Mouse (Mus musculus): Measurements from ENCODE around the gene Lrtm2. TPM values are rescaled to one million over a fixed set of nuclear protein-coding genes. Genes with fewer than 3 reads are reported as not detected.
"Not testable (repeated sequence)": the region's sequence is repeated elsewhere in the genome, so short reads cannot be mapped to it uniquely, and the experiment has no call there.

The Lrtm2 gene
- polyA plus RNA-seq, 1 experiment from 2014 or later: 0.69 TPM

- H3K4me3 ChIP-seq (ENCODE audit: low read depth, low read length): no peak overlapping the region
- H3K4me2 ChIP-seq (ENCODE audit: low read length): no peak overlapping the region
- no peak overlapping the region for H3K27ac ChIP-seq (ENCODE audit: low read depth)
- no peaks in the 10 kb centered on the region for H3K27me3 ChIP-seq (replicated peaks; ENCODE audit: control insufficient read depth, insufficient read depth, low read length)
- no peaks in the 10 kb centered on the region for H3K4me1 ChIP-seq (replicated peaks; ENCODE audit: control insufficient read depth, insufficient read depth, low read length)
- no peak overlapping the region for H3K9ac ChIP-seq (ENCODE audit: low read length)
- H3K36me3 ChIP-seq (ENCODE audit: control insufficient read depth, insufficient read depth, low read length): peaks cover 70% of the 10 kb centered on the region
- DNase-seq (ENCODE audit: low spot score) (no peak), ATAC-seq (replicated peaks; ENCODE audit: low FRiP score, low TSS enrichment, low read depth) (no peak)
- WGBS: 96% methylated on average over 5 of the region's 5 CpGs
- no peaks in the 10 kb centered on the region for H3K9me3 ChIP-seq (ENCODE audit: control insufficient read depth, low read length)
These were observed 33.0 kb upstream of the Lrtm2 start for GRCm38 (mm10) chr6:119363593-119363992.

GRCm38 (mm10) chr6:119360925-119361702 lies 30.5 kb upstream of the Lrtm2 start:
- Histone ChIP-seq H3K4me3 (ENCODE audit: low read depth, low read length) (no peak overlapping the region), H3K4me2 (ENCODE audit: low read length) (no peak overlapping the region), H3K27ac (ENCODE audit: low read depth) (no peak overlapping the region), H3K4me1 (replicated peaks; ENCODE audit: control insufficient read depth, insufficient read depth, low read length) (no peaks in the 10 kb centered on the region), H3K27me3 (replicated peaks; ENCODE audit: control insufficient read depth, insufficient read depth, low read length) (no peaks in the 10 kb centered on the region), H3K9ac (ENCODE audit: low read length) (no peak overlapping the region), H3K9me3 (ENCODE audit: control insufficient read depth, low read length) (no peaks in the 10 kb centered on the region), H3K36me3 (ENCODE audit: control insufficient read depth, insufficient read depth, low read length) (peaks cover 77% of the 10 kb centered on the region)
- ATAC-seq (replicated peaks; ENCODE audit: low FRiP score, low TSS enrichment, low read depth): no peak
- no peak for DNase-seq (ENCODE audit: low spot score)
- 85% methylated on average over 3 of the region's 3 CpGs for WGBS

GRCm38 (mm10) chr6:119360250-119360649 lies 29.7 kb upstream of the Lrtm2 start:
- WGBS: 92% methylated on average over 6 of the region's 6 CpGs
- DNase-seq (ENCODE audit: low spot score); H3K4me1 ChIP-seq (replicated peaks; ENCODE audit: control insufficient read depth, insufficient read depth, low read length); H3K9ac ChIP-seq (ENCODE audit: low read length); H3K27me3 ChIP-seq (replicated peaks; ENCODE audit: control insufficient read depth, insufficient read depth, low read length); H3K27ac ChIP-seq (ENCODE audit: low read depth); H3K9me3 ChIP-seq (ENCODE audit: control insufficient read depth, low read length); H3K4me2 ChIP-seq (ENCODE audit: low read length); H3K4me3 ChIP-seq (ENCODE audit: low read depth, low read length); ATAC-seq (replicated peaks; ENCODE audit: low FRiP score, low TSS enrichment, low read depth): not testable (repeated sequence)
- H3K36me3 ChIP-seq (ENCODE audit: control insufficient read depth, insufficient read depth, low read length): peaks cover 79% of the 10 kb centered on the region

- no peak overlapping the region for H3K27ac ChIP-seq (ENCODE audit: low read depth)
- H3K4me3 ChIP-seq (ENCODE audit: low read depth, low read length): no peak overlapping the region
- H3K9me3 ChIP-seq (ENCODE audit: control insufficient read depth, low read length): no peaks in the 10 kb centered on the region
- no peak overlapping the region for H3K9ac ChIP-seq (ENCODE audit: low read length)
- peaks cover 85% of the 10 kb centered on the region for H3K36me3 ChIP-seq (ENCODE audit: control insufficient read depth, insufficient read depth, low read length)
- WGBS: 90% methylated on average over 8 of the region's 8 CpGs
- ATAC-seq (replicated peaks; ENCODE audit: low FRiP score, low TSS enrichment, low read depth): no peak
- no peak for DNase-seq (ENCODE audit: low spot score)
- no peaks in the 10 kb centered on the region for H3K4me1 ChIP-seq (replicated peaks; ENCODE audit: control insufficient read depth, insufficient read depth, low read length)
- H3K27me3 ChIP-seq (replicated peaks; ENCODE audit: control insufficient read depth, insufficient read depth, low read length): no peaks in the 10 kb centered on the region
- no peak overlapping the region for H3K4me2 ChIP-seq (ENCODE audit: low read length)
These were observed 27.5 kb upstream of the Lrtm2 start for GRCm38 (mm10) chr6:119358020-119358571.

GRCm38 (mm10) chr6:119352501-119352900 lies 21.9 kb upstream of the Lrtm2 start:
- H3K36me3 ChIP-seq (ENCODE audit: control insufficient read depth, insufficient read depth, low read length): peaks cover 44% of the 10 kb centered on the region
- H3K9me3 ChIP-seq (ENCODE audit: control insufficient read depth, low read length): no peaks in the 10 kb centered on the region
- no peak overlapping the region for H3K4me2 ChIP-seq (ENCODE audit: low read length)
- WGBS: 73% methylated on average over 6 of the region's 6 CpGs
- no peak for DNase-seq (ENCODE audit: low spot score)
- H3K27ac ChIP-seq (ENCODE audit: low read depth): no peak overlapping the region
- no peak overlapping the region for H3K4me3 ChIP-seq (ENCODE audit: low read depth, low read length)
- H3K27me3 ChIP-seq (replicated peaks; ENCODE audit: control insufficient read depth, insufficient read depth, low read length): no peaks in the 10 kb centered on the region
- no peaks in the 10 kb centered on the region for H3K4me1 ChIP-seq (replicated peaks; ENCODE audit: control insufficient read depth, insufficient read depth, low read length)
- no peak overlapping the region for H3K9ac ChIP-seq (ENCODE audit: low read length)
- ATAC-seq (replicated peaks; ENCODE audit: low FRiP score, low TSS enrichment, low read depth): no peak

GRCm38 (mm10) chr6:119351656-119352055 lies 21.1 kb upstream of the Lrtm2 start:
- Histone ChIP-seq H3K36me3 (ENCODE audit: control insufficient read depth, insufficient read depth, low read length) (peaks cover 36% of the 10 kb centered on the region), H3K4me2 (ENCODE audit: low read length) (no peak overlapping the region), H3K4me1 (replicated peaks; ENCODE audit: control insufficient read depth, insufficient read depth, low read length) (no peaks in the 10 kb centered on the region), H3K9ac (ENCODE audit: low read length) (no peak overlapping the region), H3K27ac (ENCODE audit: low read depth) (no peak overlapping the region), H3K4me3 (ENCODE audit: low read depth, low read length) (no peak overlapping the region), H3K27me3 (replicated peaks; ENCODE audit: control insufficient read depth, insufficient read depth, low read length) (no peaks in the 10 kb centered on the region), H3K9me3 (ENCODE audit: control insufficient read depth, low read length) (no peaks in the 10 kb centered on the region)
- no peak for ATAC-seq (replicated peaks; ENCODE audit: low FRiP score, low TSS enrichment, low read depth)
- DNase-seq (ENCODE audit: low spot score): no peak
- WGBS: 84% methylated on average over 8 of the region's 8 CpGs

GRCm38 (mm10) chr6:119350703-119351198 lies 20.2 kb upstream of the Lrtm2 start:
- H3K4me3 ChIP-seq (ENCODE audit: low read depth, low read length): no peak overlapping the region
- H3K9ac ChIP-seq (ENCODE audit: low read length): no peak overlapping the region
- H3K4me2 ChIP-seq (ENCODE audit: low read length): no peak overlapping the region
- H3K4me1 ChIP-seq (replicated peaks; ENCODE audit: control insufficient read depth, insufficient read depth, low read length): no peaks in the 10 kb centered on the region
- no peak overlapping the region for H3K27ac ChIP-seq (ENCODE audit: low read depth)
- no peaks in the 10 kb centered on the region for H3K9me3 ChIP-seq (ENCODE audit: control insufficient read depth, low read length)
- H3K36me3 ChIP-seq (ENCODE audit: control insufficient read depth, insufficient read depth, low read length): peaks cover 27% of the 10 kb centered on the region
- WGBS: 82% methylated on average over 9 of the region's 9 CpGs
- no peak for ATAC-seq (replicated peaks; ENCODE audit: low FRiP score, low TSS enrichment, low read depth)
- no peak for DNase-seq (ENCODE audit: low spot score)
- no peaks in the 10 kb centered on the region for H3K27me3 ChIP-seq (replicated peaks; ENCODE audit: control insufficient read depth, insufficient read depth, low read length)

GRCm38 (mm10) chr6:119348234-119348633 lies 17.7 kb upstream of the Lrtm2 start:
- Histone ChIP-seq H3K4me3 (ENCODE audit: low read depth, low read length) (no peak overlapping the region), H3K4me2 (ENCODE audit: low read length) (no peak overlapping the region), H3K27me3 (replicated peaks; ENCODE audit: control insufficient read depth, insufficient read depth, low read length) (no peaks in the 10 kb centered on the region), H3K9ac (ENCODE audit: low read length) (no peak overlapping the region), H3K36me3 (ENCODE audit: control insufficient read depth, insufficient read depth, low read length) (peaks cover 3% of the 10 kb centered on the region; the same call in 1 of the 2 replicates), H3K4me1 (replicated peaks; ENCODE audit: control insufficient read depth, insufficient read depth, low read length) (no peaks in the 10 kb centered on the region), H3K27ac (ENCODE audit: low read depth) (no peak overlapping the region), H3K9me3 (ENCODE audit: control insufficient read depth, low read length) (no peaks in the 10 kb centered on the region)
- peak; percentile 96 for DNase-seq (ENCODE audit: low spot score)
- 0% methylated on average over 1 of the region's 1 CpGs for WGBS
- ATAC-seq (replicated peaks; ENCODE audit: low FRiP score, low TSS enrichment, low read depth): no peak

GRCm38 (mm10) chr6:119347813-119348212 lies 17.2 kb upstream of the Lrtm2 start:
- DNase-seq (ENCODE audit: low spot score) (no peak), ATAC-seq (replicated peaks; ENCODE audit: low FRiP score, low TSS enrichment, low read depth) (no peak)
- Histone ChIP-seq H3K9ac (ENCODE audit: low read length) (no peak overlapping the region), H3K4me3 (ENCODE audit: low read depth, low read length) (no peak overlapping the region), H3K36me3 (ENCODE audit: control insufficient read depth, insufficient read depth, low read length) (no peaks in the 10 kb centered on the region), H3K27me3 (replicated peaks; ENCODE audit: control insufficient read depth, insufficient read depth, low read length) (no peaks in the 10 kb centered on the region), H3K9me3 (ENCODE audit: control insufficient read depth, low read length) (no peaks in the 10 kb centered on the region), H3K27ac (ENCODE audit: low read depth) (no peak overlapping the region), H3K4me2 (ENCODE audit: low read length) (no peak overlapping the region), H3K4me1 (replicated peaks; ENCODE audit: control insufficient read depth, insufficient read depth, low read length) (no peaks in the 10 kb centered on the region)
- WGBS: 65% methylated on average over 5 of the region's 5 CpGs
